Mouse (Mus musculus) forebrain, postnatal 0 days (tissue): ENCODE measurements around the gene Rundc1. TPM values are rescaled to one million over a fixed set of nuclear protein-coding genes. Genes with fewer than 3 reads are reported as not detected.
"Not testable (repeated sequence)": the region's sequence is repeated elsewhere in the genome, so short reads cannot be mapped to it uniquely, and the experiment has no call there.

Experiments
- ATAC-seq: fragments of 200-750 bp; cut with Nextera tagmentation; 2 replicates; pipeline ENCODE4 v1.8.0; 2017; ENCODE audit warnings: mild to moderate bottlenecking, moderate library complexity
- DNase-seq: peaks from one replicate; pipeline ENCODE4 v3.0.0-alpha.2; 2015
- H3K27ac ChIP-seq: fragments of 300-500 bp; sonication (generic); 2 replicates; pipeline ENCODE4 v1.5.1; 2014; ENCODE audit warnings: low read depth, mild to moderate bottlenecking, antibody characterized with exemption, low read length, moderate library complexity, mixed read lengths
- H3K27me3 ChIP-seq: fragments of 300-500 bp; sonication (generic); 2 replicates; pipeline ENCODE4 v1.6.1; 2014; ENCODE audit warnings: mild to moderate bottlenecking, low read length, mixed read lengths; ENCODE audit not compliant: insufficient read depth
- H3K36me3 ChIP-seq: fragments of 300-500 bp; sonication (generic); 2 replicates; pipeline ENCODE4 v1.6.1; 2014; ENCODE audit warnings: mild to moderate bottlenecking, moderate library complexity; ENCODE audit not compliant: insufficient read depth
- H3K4me1 ChIP-seq: fragments of 300-500 bp; sonication (generic); 2 replicates; pipeline ENCODE4 v1.6.1; 2014; ENCODE audit warnings: antibody characterized with exemption; ENCODE audit not compliant: insufficient read depth
- H3K4me2 ChIP-seq: fragments of 300-500 bp; sonication (generic); 2 replicates; pipeline ENCODE4 v1.6.1; 2014; ENCODE audit warnings: low read depth, mild to moderate bottlenecking, moderate library complexity
- H3K4me3 ChIP-seq: fragments of 300-500 bp; sonication (generic); 2 replicates; pipeline ENCODE4 v1.5.1; 2014; ENCODE audit warnings: low read depth, low read length, mixed read lengths
- H3K9ac ChIP-seq: fragments of 300-500 bp; sonication (generic); 2 replicates; pipeline ENCODE4 v1.6.1; 2014; ENCODE audit warnings: mild to moderate bottlenecking
- H3K9me3 ChIP-seq: fragments of 300-500 bp; sonication (generic); 2 replicates; pipeline ENCODE4 v1.6.1; 2016; ENCODE audit warnings: low read length
- CTCF ChIP-seq: sonication (generic); IDR thresholded peaks from 2 replicates; pipeline ENCODE4 v1.5.1; 2016; ENCODE audit warnings: antibody characterized with exemption, control low read depth, low read depth
- WGBS: fragments of 180-500 bp; shearing (Covaris S2); extraction: QIAGEN DNeasy Blood & Tissue Kit; methylation state at CpG from one replicate; pipeline ENCODE4 v1.1.7; 2014; 5-methylcytosine and 5-hydroxymethylcytosine counted together
- polyA plus RNA-seq: library from polyadenylated mRNA; unstranded; fragments of >200 nt; fragmentation: Nextera tagmentation; extraction: Ambion mirVana; gene quantifications from 2 replicates; pipeline ENCODE4 v1.2.1, GENCODE M21; 2015
- total RNA-seq: library from RNA; depleted of rRNA; stranded (reverse); fragments of >200 nt; gene quantifications from 2 replicates; pipeline ENCODE4 v1.2.3, GENCODE M21; 2014

Rundc1 gene
- total and polyA plus RNA-seq, 2 experiments from 2014 or later, result 12.6 to 24.4 TPM

DNA sequence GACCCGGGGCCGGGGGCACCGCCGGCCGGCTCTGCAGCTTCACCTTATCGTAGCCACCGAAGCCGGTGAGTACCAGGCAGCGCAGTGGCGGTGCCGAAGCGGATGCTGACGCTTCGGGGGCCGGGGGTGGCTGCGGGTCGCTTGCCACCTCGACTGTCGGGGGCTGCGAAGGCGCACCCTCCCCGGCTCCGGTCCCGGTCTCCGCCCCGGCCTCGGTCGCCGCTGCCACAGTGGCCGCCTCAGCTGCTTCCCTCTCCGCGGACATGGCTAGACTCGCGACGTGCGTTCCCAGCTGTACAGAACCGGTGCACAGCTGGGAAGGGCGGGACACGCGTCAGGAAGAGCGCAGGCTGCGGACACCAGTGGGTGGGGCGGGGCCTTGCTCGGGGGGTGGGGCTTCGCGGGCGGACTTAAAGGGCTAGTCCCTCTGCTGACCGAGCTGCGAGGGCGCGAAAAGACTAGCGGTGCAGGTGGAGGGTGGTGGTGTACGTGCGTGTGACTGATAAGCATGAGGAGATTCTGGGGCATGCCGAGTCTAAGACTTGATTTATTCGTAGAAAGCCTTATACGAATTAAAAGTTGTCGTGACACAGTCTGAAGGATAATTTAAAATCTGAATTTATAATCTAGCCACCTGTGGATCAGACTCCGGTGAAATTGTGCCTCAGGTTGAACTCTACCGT, 41.1 kb downstream of the Rundc1 start, which contains the start of gene Vat1:
Gene Vat1, minus strand, starts transcription at position 362 of the 683 bp plus-strand sequence.
- WGBS, result 1% methylated on average over 53 of the region's 60 CpGs
- H3K27ac ChIP-seq, result peak within 1 kb of the TSS; percentile 78
- DNase-seq, result peak; percentile 81
- H3K4me2 ChIP-seq, result peak within 1 kb of the TSS; percentile 85
- peaks cover 14% of the 10 kb centered on the region for H3K4me1 ChIP-seq
- peak within 1 kb of the TSS; percentile 78 for H3K4me3 ChIP-seq
- H3K36me3 ChIP-seq, result peaks cover 22% of the 10 kb centered on the region
- TF ChIP-seq CTCF, result no peak
- no peaks in the 10 kb centered on the region for H3K9me3 ChIP-seq
- peak; percentile 65 for ATAC-seq
- H3K9ac ChIP-seq, result peak within 1 kb of the TSS; percentile 70
- H3K27me3 ChIP-seq, result no peaks in the 10 kb centered on the region

DNA sequence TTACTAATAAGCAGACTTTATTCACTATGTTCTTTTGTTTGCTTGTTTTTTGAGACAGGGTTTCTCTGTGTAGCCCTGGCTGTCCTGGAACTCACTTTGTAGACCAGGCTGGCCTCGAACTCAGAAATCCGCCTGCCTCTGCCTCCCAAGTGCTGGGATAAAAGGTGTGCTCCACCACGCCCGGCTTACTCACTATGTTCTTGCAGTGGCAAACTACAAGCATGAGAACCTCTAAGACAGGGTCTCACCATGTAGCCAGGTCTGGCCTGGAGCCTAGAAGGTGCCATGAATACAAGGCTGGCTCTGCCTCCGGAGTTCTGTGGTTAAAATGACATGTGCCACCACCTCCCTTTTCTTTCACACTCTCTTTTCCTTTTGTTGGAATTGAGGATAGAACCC, 41.7 kb downstream of the Rundc1 start:
- WGBS, result 53% methylated on average over 5 of the region's 5 CpGs

DNA sequence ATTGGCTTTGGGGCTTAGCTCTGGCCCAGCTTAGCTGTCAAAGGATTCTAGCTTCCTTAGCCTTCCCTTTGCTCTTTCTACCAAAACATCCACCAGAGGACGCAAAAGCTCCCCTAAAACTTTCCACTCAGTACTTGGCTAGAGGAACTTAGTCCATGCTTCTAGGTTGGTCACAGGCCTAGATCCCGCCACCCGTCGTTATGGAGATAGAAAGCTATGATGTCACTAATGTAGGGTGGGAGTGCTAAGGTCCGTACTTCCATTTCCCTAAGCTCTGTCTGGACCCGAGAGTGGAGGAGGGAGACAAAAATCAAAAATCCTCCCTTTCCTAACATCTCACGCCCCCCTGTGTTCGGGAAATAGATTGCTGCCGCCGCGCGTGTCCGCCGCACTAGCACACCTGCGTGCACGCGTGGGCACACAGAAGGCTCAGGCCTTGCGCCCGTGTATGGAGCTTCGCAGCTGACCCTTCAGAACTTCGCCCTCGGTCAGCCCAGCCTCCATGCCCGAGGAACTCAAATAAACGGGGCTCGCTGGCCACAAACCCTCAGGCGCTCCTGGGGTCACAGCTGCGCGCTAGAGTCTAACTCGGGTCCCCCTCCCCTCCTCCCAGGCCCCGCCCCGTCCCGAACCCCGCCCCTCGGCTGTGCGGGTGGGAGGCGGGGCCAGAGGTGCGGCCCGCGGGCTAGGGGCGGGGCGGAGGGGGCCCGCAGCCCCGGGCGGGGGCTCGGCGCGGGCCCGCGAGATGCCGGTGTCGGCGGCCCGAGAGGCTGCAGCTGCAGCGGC, 42.8 kb downstream of the Rundc1 start:
- Histone ChIP-seq H3K27me3 (no peaks in the 10 kb centered on the region), H3K4me1 (peaks cover 14% of the 10 kb centered on the region), H3K27ac (peak overlapping the region; percentile 78), H3K36me3 (peaks cover 16% of the 10 kb centered on the region), H3K9me3 (no peaks in the 10 kb centered on the region), H3K4me3 (peak overlapping the region; percentile 70), H3K4me2 (peak overlapping the region; percentile 85), H3K9ac (peak overlapping the region; percentile 74)
- DNase-seq (peak; percentile 83), ATAC-seq (peak; percentile 66)
- TF ChIP-seq CTCF, result peak; percentile 71
- 2% methylated on average over 54 of the region's 54 CpGs for WGBS

More for the DNA sequence above, 41.7 kb downstream of the Rundc1 start:
- H3K9me3 ChIP-seq, H3K9ac ChIP-seq, H3K27ac ChIP-seq, H3K27me3 ChIP-seq, ATAC-seq, DNase-seq: not testable (repeated sequence)
- peak overlapping the region; percentile 85 for H3K4me2 ChIP-seq
- peak overlapping the region; percentile 78 for H3K4me3 ChIP-seq
- H3K36me3 ChIP-seq, result peaks cover 20% of the 10 kb centered on the region
- peaks cover 14% of the 10 kb centered on the region for H3K4me1 ChIP-seq

DNA sequence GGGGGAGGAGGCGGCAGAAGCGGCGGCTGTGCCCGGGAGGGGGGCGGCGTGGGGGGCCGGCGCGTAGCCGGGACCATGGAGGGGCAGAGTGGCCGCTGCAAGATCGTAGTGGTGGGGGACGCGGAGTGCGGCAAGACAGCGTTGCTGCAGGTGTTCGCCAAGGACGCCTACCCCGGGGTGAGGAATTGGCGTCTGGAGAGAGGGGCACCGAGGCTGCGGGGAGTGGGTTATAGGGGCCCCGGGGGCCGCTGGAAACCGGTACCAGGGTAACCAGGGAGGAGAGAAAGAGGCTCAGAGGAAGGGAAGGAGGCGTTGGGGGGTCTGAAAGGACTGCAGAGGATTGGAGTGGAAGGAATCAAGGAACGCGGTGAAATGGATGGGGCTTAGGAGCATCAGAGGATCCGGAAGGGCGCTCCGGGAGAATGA, 43.4 kb downstream of the Rundc1 start:
- TF ChIP-seq CTCF, result no peak
- DNase-seq (peak; percentile 53), ATAC-seq (peak; percentile 21)
- H3K27me3 ChIP-seq, result no peaks in the 10 kb centered on the region
- peak overlapping the region; percentile 74 for H3K9ac ChIP-seq
- peak overlapping the region; percentile 78 for H3K27ac ChIP-seq
- H3K9me3 ChIP-seq, result no peaks in the 10 kb centered on the region
- H3K36me3 ChIP-seq, result peaks cover 16% of the 10 kb centered on the region
- under 1% methylated on average over 26 of the region's 31 CpGs for WGBS
- H3K4me2 ChIP-seq, result peak overlapping the region; percentile 85
- H3K4me3 ChIP-seq, result peak overlapping the region; percentile 70
- peaks cover 14% of the 10 kb centered on the region for H3K4me1 ChIP-seq

DNA sequence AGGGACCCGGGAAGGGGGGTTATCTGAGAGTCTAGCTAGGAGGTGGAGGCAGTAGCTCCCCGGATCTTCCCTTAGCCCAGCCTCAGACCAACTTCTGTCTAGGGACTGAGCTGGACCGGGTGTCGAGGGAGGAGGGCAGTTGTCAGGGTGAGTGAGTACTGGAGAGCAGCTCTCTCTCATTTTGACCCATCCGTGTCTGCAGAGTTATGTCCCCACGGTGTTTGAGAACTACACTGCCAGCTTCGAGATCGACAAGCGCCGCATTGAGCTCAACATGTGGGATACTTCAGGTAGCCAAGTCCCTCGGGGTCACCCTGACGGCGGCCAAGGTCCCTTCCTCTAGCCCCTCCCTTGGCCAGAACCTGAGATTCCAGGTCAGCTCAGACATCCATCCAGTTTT, 43.8 kb downstream of the Rundc1 start:
- no peak for TF ChIP-seq CTCF
- H3K9me3 ChIP-seq, result no peaks in the 10 kb centered on the region
- peak overlapping the region; percentile 74 for H3K9ac ChIP-seq
- H3K4me2 ChIP-seq, result peak overlapping the region; percentile 85
- peak overlapping the region; percentile 70 for H3K4me3 ChIP-seq
- WGBS, result 3% methylated on average over 13 of the region's 13 CpGs
- H3K27ac ChIP-seq, result peak overlapping the region; percentile 78; the same call in 1 of the 2 replicates
- H3K4me1 ChIP-seq, result peaks cover 11% of the 10 kb centered on the region
- H3K36me3 ChIP-seq, result peaks cover 16% of the 10 kb centered on the region
- no peaks in the 10 kb centered on the region for H3K27me3 ChIP-seq
- ATAC-seq (no peak), DNase-seq (no peak)

DNA sequence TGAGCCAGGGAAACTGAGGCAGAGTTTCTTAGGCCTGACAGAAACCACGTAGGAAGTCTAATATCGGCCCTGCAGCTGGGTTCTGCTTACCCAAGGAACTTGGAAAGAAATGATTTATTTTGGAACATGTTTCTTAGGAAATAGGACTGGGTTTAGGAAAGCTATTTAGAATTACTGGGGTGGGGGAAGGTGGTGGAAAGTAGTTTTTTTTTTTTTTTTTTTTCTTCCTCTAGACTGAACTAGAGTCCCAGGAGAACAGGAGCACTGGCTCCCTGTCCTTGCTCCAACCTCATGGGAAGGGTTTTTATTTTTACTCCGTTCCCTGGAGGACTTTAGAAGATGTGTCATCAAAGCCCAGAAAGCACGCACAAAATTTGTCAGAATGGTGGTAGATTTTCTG, 44.3 kb downstream of the Rundc1 start:
- ATAC-seq, result no peak
- H3K36me3 ChIP-seq, result peaks cover 16% of the 10 kb centered on the region
- H3K4me3 ChIP-seq, result peak overlapping the region; percentile 70
- TF ChIP-seq CTCF, result no peak
- peaks cover 7% of the 10 kb centered on the region for H3K4me1 ChIP-seq
- no peak for DNase-seq
- 62% methylated on average over 4 of the region's 4 CpGs for WGBS
- no peak overlapping the region for H3K27ac ChIP-seq
- no peaks in the 10 kb centered on the region for H3K9me3 ChIP-seq
- no peaks in the 10 kb centered on the region for H3K27me3 ChIP-seq
- no peak overlapping the region for H3K9ac ChIP-seq
- peak overlapping the region; percentile 85 for H3K4me2 ChIP-seq

DNA sequence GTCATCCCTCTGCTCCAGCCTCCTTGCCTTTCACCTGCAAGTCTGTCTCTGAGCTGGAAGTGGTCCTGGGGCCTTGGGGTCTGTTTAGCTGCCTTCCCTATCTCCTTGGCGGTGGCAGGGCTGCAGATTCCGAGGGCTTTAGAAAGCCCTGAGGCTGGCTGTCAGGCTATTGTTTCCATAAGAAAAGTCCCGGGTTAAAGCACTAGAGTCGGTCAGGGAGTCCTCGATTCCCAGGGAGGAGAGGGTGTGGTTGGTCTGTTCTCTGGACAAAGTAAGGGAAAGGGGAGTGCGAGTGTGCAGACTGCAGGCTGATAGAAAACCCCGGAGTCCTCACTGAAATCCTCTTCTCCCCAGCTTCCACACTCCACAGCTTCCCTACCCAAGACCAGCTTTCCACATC, 45.3 kb downstream of the Rundc1 start:
- DNase-seq (no peak), ATAC-seq (no peak)
- TF ChIP-seq CTCF, result no peak
- no peak overlapping the region for H3K9ac ChIP-seq
- no peak overlapping the region for H3K27ac ChIP-seq
- no peaks in the 10 kb centered on the region for H3K4me1 ChIP-seq
- no peaks in the 10 kb centered on the region for H3K9me3 ChIP-seq
- no peak overlapping the region for H3K4me2 ChIP-seq
- no peaks in the 10 kb centered on the region for H3K27me3 ChIP-seq
- no peak overlapping the region for H3K4me3 ChIP-seq
- 15% methylated on average over 7 of the region's 7 CpGs for WGBS
- peaks cover 16% of the 10 kb centered on the region for H3K36me3 ChIP-seq
